Mouse (Mus musculus) spleen, postnatal 36 days (tissue): Measurements from ENCODE around the gene Gm10591.
"Not testable (repeated sequence)": the region's sequence is repeated elsewhere in the genome, so short reads cannot be mapped to it uniquely, and the experiment has no call there.

Experiments used
- DNase-seq, 2 experiments: peaks; one replicate each; pipeline ENCODE4 v3.0.0; 2022; ENCODE audit warnings: low spot score in 2 of 2, mixed read lengths in 1 of 2

The Gm10591 gene

DNA sequence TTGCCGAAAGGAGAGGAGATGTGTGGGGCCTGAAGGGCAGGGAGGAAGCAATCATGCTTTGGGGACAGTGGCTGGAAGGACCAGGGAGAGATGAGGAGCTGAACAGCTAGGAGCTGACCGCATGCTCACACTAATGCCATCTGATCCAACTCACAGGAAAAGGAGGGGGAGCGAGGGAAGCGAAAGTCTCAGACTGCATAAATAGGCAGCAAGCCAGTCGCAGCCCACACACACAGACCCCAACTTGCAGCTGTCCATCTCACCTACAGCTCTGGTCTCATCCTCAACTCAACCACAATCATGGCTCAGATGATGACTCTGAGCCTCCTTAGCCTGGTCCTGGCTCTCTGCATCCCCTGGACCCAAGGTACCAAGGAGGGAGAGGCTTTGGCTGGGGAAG lies at the start of gene Gm10591:
Gene Gm10591 (plus strand): TSS at position 301 of the 400 bp plus-strand sequence.
- not testable (repeated sequence) for DNase-seq

DNA sequence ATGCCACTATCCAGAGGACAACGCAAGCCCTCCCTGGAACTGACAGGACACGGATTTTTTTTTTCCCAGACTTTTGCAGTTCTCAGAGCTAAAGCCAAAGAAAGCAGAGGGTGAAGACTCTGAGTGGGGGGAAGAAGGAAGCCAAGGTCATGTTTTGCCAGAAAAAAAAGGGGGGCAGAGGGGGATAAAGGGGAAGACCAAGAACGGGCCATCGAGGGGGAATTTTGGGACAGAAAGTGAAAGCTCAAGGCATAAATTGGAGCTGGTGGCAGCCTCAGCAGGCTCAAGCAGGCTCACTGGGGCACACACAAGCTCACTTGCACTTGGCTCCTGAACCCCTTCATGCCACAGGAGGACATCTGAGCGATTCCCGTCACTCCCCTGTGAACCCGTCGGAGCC lies 17.4 kb downstream of the Gm10591 start, which contains the start of gene Gm2564:
Gene Gm2564 (plus strand): TSS at position 301 of the 400 bp plus-strand sequence.
- not testable (repeated sequence) for DNase-seq

DNA sequence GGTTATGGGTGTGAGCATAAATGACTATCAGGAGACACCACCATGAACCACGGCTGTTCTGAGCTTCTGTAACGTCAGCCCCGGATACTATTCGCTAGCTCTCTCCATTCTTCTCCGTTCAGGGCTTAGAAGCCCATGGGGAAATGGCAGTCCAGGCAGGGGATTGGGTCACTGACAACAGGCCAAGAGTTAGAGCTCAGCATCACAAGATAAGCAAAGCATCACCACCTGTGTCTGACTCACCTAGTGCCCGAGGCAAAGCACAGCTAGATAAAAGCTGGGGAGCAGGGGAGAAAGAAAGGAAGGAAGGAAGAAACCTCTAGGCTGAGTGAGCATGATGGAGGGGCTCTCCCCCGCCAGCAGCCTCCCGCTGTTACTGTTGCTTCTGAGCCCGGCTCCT lies 43.0 kb downstream of the Gm10591 start, which contains the start of gene Ccl27b:
Gene Ccl27b (plus strand): TSS at position 301 of the 400 bp plus-strand sequence.
- DNase-seq = not testable (repeated sequence)

DNA sequence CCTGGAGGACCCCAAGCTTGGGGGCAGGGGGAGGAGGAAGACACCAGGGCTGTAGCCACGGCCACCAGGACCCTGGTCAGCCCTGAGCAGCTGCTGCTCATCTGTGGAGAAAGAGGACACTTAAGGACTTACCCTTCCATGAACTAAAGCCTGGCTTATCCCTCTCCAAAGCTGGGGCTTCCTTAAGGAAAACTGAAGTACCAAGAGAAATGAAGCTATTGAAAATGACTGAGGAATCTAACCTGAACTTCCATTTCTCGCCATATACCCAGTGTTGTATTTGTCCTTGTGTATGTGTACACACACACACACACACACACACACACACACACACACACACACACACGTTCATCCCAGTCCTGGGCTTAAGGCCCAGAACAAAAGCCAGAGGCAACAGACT lies 49.8 kb downstream of the Gm10591 start, which contains the start of gene Il11ra2:
Gene Il11ra2 (minus strand): TSS at position 101 of the 400 bp plus-strand sequence.
- DNase-seq = not testable (repeated sequence)
